Mouse (Mus musculus) adrenal gland, postnatal 10 days (tissue): ENCODE data around the gene Micall2. TPM values are rescaled to one million over a fixed set of nuclear protein-coding genes. Genes with fewer than 3 reads are reported as not detected.
"Not testable (repeated sequence)": the region's sequence is repeated elsewhere in the genome, so short reads cannot be mapped to it uniquely, and the experiment has no call there.

Source experiments
- DNase-seq: peaks from one replicate; pipeline ENCODE4 v3.0.0; 2021; ENCODE audit warnings: mixed read lengths
- long read RNA-seq, 2 experiments: library from polyadenylated mRNA; stranded (forward); transcript quantifications; one replicate each; pipeline ENCODE4 v2.0.0; 2021
- total RNA-seq, 2 experiments: library from RNA; stranded (reverse); gene quantifications; 2 replicates each; pipeline ENCODE4 v1.2.3; 2021

Micall2 gene
- total RNA-seq: 1 to 10 TPM; 6.6 to 9.2 TPM
- long read RNA-seq, experiment 1, partial matches to known transcripts: 2 of 3 reads
- long read RNA-seq, experiment 1, other reads (novel, unspliced or antisense): 0 of 3 reads
- long read RNA-seq, experiment 2, partial matches to known transcripts: 1 of 2 reads
- long read RNA-seq, experiment 2, other reads (novel, unspliced or antisense): 0 of 2 reads

- DNase-seq: peak; percentile 97
Observed at GRCm38 (mm10) chr5:139735677-139736503, at the start of gene Micall2. Micall2 (minus strand) TSS chr5:139736336.

GRCm38 (mm10) chr5:139781406-139781805, 45.3 kb upstream of the Micall2 start:
- DNase-seq: no peak

GRCm38 (mm10) chr5:139776966-139777365, 40.8 kb upstream of the Micall2 start:
- DNase-seq: no peak

- peak; percentile 98 for DNase-seq
Observed at GRCm38 (mm10) chr5:139775216-139775926, 39.2 kb upstream of the Micall2 start, which contains the start of gene Ints1. Ints1 (minus strand) TSS chr5:139775674.

- DNase-seq: no peak
Observed at GRCm38 (mm10) chr5:139768216-139768615, 32.1 kb upstream of the Micall2 start.

GRCm38 (mm10) chr5:139764296-139764695, 28.2 kb upstream of the Micall2 start:
- peak; percentile 35 for DNase-seq

- DNase-seq: no peak
Observed at GRCm38 (mm10) chr5:139758096-139758495, 22.0 kb upstream of the Micall2 start.

- no peak for DNase-seq
Observed at GRCm38 (mm10) chr5:139756586-139756985, 20.4 kb upstream of the Micall2 start.

- no peak for DNase-seq
Observed at GRCm38 (mm10) chr5:139756135-139756534, 20.0 kb upstream of the Micall2 start.

GRCm38 (mm10) chr5:139754753-139755152, 18.6 kb upstream of the Micall2 start:
- peak; percentile 73 for DNase-seq

- DNase-seq: peak; percentile 82
Observed at GRCm38 (mm10) chr5:139750535-139750934, 14.4 kb upstream of the Micall2 start.

GRCm38 (mm10) chr5:139749413-139750125, 13.4 kb upstream of the Micall2 start:
- no peak for DNase-seq

GRCm38 (mm10) chr5:139745771-139746170, 9.6 kb upstream of the Micall2 start:
- DNase-seq: peak; percentile 80

- DNase-seq: not testable (repeated sequence)
Observed at GRCm38 (mm10) chr5:139742640-139743039, 6.5 kb upstream of the Micall2 start.

- DNase-seq: no peak
Observed at GRCm38 (mm10) chr5:139738592-139739315, 2.6 kb upstream of the Micall2 start.

- no peak for DNase-seq
Observed at GRCm38 (mm10) chr5:139737841-139738591, 1.9 kb upstream of the Micall2 start.

GRCm38 (mm10) chr5:139736504-139736940, 386 bp upstream of the Micall2 start:
- no peak for DNase-seq

GRCm38 (mm10) chr5:139734746-139735145, 1.4 kb downstream of the Micall2 start:
- DNase-seq: no peak

GRCm38 (mm10) chr5:139734016-139734415, 2.1 kb downstream of the Micall2 start:
- no peak for DNase-seq

GRCm38 (mm10) chr5:139732634-139733107, 3.5 kb downstream of the Micall2 start:
- peak; percentile 67 for DNase-seq
